Mouse (Mus musculus): ENCODE results near the gene Tcam1. TPM values are rescaled to one million over a fixed set of nuclear protein-coding genes. Genes with fewer than 3 reads are reported as not detected.

The Tcam1 gene
- polyA plus RNA-seq, 1 experiment from 2014 or later = 0.41 TPM

- Histone ChIP-seq H3K9ac (no peak overlapping the region), H3K27me3 (no peaks in the 10 kb centered on the region), H3K9me3 (no peaks in the 10 kb centered on the region), H3K36me3 (peaks cover 64% of the 10 kb centered on the region), H3K4me2 (peak overlapping the region; percentile 44), H3K4me3 (peak overlapping the region; percentile 26; the same call in 1 of the 2 replicates), H3K4me1 (peaks cover 43% of the 10 kb centered on the region), H3K27ac (peak overlapping the region; percentile 90; the same call in 1 of the 2 replicates)
- no peak for ATAC-seq (ENCODE audit: insufficient number of reproducible peaks, low FRiP score, low TSS enrichment, low read depth)
- WGBS = 84% methylated on average over 10 of the region's 10 CpGs
Observed at GRCm38 (mm10) chr11:106266431-106266830, 10.0 kb upstream of the Tcam1 start.

- H3K4me2 ChIP-seq = peak overlapping the region; percentile 44
- peaks cover 55% of the 10 kb centered on the region for H3K36me3 ChIP-seq
- WGBS = 43% methylated on average over 15 of the region's 15 CpGs
- no peak overlapping the region for H3K9ac ChIP-seq
- peaks cover 46% of the 10 kb centered on the region for H3K4me1 ChIP-seq
- peak overlapping the region; percentile 90 for H3K27ac ChIP-seq
- ATAC-seq (ENCODE audit: insufficient number of reproducible peaks, low FRiP score, low TSS enrichment, low read depth) = no peak
- H3K9me3 ChIP-seq = no peaks in the 10 kb centered on the region
- H3K27me3 ChIP-seq = no peaks in the 10 kb centered on the region
- H3K4me3 ChIP-seq = peak overlapping the region; percentile 26
Observed at GRCm38 (mm10) chr11:106267311-106267852, 9.1 kb upstream of the Tcam1 start.

- peak overlapping the region; percentile 44 for H3K4me2 ChIP-seq
- ATAC-seq (ENCODE audit: insufficient number of reproducible peaks, low FRiP score, low TSS enrichment, low read depth) = no peak
- H3K9me3 ChIP-seq = no peaks in the 10 kb centered on the region
- peaks cover 50% of the 10 kb centered on the region for H3K36me3 ChIP-seq
- no peaks in the 10 kb centered on the region for H3K27me3 ChIP-seq
- H3K4me1 ChIP-seq = peaks cover 46% of the 10 kb centered on the region
- peak overlapping the region; percentile 26 for H3K4me3 ChIP-seq
- WGBS = 31% methylated on average over 5 of the region's 5 CpGs
- H3K9ac ChIP-seq = no peak overlapping the region
- H3K27ac ChIP-seq = peak overlapping the region; percentile 90
Observed at GRCm38 (mm10) chr11:106267871-106268270, 8.6 kb upstream of the Tcam1 start.

- Histone ChIP-seq H3K4me1 (peaks cover 49% of the 10 kb centered on the region), H3K9me3 (no peaks in the 10 kb centered on the region), H3K27ac (peak overlapping the region; percentile 90), H3K27me3 (no peaks in the 10 kb centered on the region), H3K9ac (0 out of 2 replicates have a peak overlapping the region, but pooled peaks have one; percentile 14), H3K36me3 (peaks cover 44% of the 10 kb centered on the region), H3K4me2 (peak overlapping the region; percentile 44), H3K4me3 (peak overlapping the region; percentile 26)
- ATAC-seq (ENCODE audit: insufficient number of reproducible peaks, low FRiP score, low TSS enrichment, low read depth) = no peak
- WGBS = 10% methylated on average over 8 of the region's 8 CpGs
Observed at GRCm38 (mm10) chr11:106268326-106269059, 8.0 kb upstream of the Tcam1 start.

- H3K4me3 ChIP-seq = peak overlapping the region; percentile 26
- H3K4me2 ChIP-seq = peak overlapping the region; percentile 44
- no peaks in the 10 kb centered on the region for H3K27me3 ChIP-seq
- WGBS = 16% methylated on average over 3 of the region's 3 CpGs
- peaks cover 54% of the 10 kb centered on the region for H3K4me1 ChIP-seq
- H3K27ac ChIP-seq = peak overlapping the region; percentile 90
- H3K9ac ChIP-seq = no peak overlapping the region
- ATAC-seq (ENCODE audit: insufficient number of reproducible peaks, low FRiP score, low TSS enrichment, low read depth) = no peak
- H3K36me3 ChIP-seq = peaks cover 38% of the 10 kb centered on the region
- no peaks in the 10 kb centered on the region for H3K9me3 ChIP-seq
Observed at GRCm38 (mm10) chr11:106269060-106269431, 7.4 kb upstream of the Tcam1 start.

- peak overlapping the region; percentile 72 for H3K4me2 ChIP-seq
- H3K27me3 ChIP-seq = no peaks in the 10 kb centered on the region
- WGBS = 25% methylated on average over 5 of the region's 5 CpGs
- H3K4me1 ChIP-seq = peaks cover 75% of the 10 kb centered on the region
- H3K36me3 ChIP-seq = peaks cover 16% of the 10 kb centered on the region
- H3K4me3 ChIP-seq = peak overlapping the region; percentile 99
- peak overlapping the region; percentile 97 for H3K27ac ChIP-seq
- H3K9ac ChIP-seq = peak overlapping the region; percentile 99; the same call in 1 of the 2 replicates
- H3K9me3 ChIP-seq = no peaks in the 10 kb centered on the region
- ATAC-seq (ENCODE audit: insufficient number of reproducible peaks, low FRiP score, low TSS enrichment, low read depth) = no peak
Observed at GRCm38 (mm10) chr11:106271131-106271793, 5.2 kb upstream of the Tcam1 start.

GRCm38 (mm10) chr11:106271794-106272643 lies 4.5 kb upstream of the Tcam1 start:
- peaks cover 78% of the 10 kb centered on the region for H3K4me1 ChIP-seq
- H3K27ac ChIP-seq = peak overlapping the region; percentile 97
- H3K36me3 ChIP-seq = peaks cover 8% of the 10 kb centered on the region
- ATAC-seq (ENCODE audit: insufficient number of reproducible peaks, low FRiP score, low TSS enrichment, low read depth) = no peak
- H3K9me3 ChIP-seq = no peaks in the 10 kb centered on the region
- peak overlapping the region; percentile 99 for H3K9ac ChIP-seq
- peak overlapping the region; percentile 99 for H3K4me3 ChIP-seq
- H3K4me2 ChIP-seq = peak overlapping the region; percentile 72
- under 1% methylated on average over 41 of the region's 41 CpGs for WGBS
- no peaks in the 10 kb centered on the region for H3K27me3 ChIP-seq

GRCm38 (mm10) chr11:106272644-106273310 lies 3.7 kb upstream of the Tcam1 start, which contains the start of gene Smarcd2:
TSS of gene Smarcd2 (minus strand) at chr11:106272972.
- H3K4me3 ChIP-seq = peak within 1 kb of the TSS; percentile 99
- WGBS = under 1% methylated on average over 71 of the region's 72 CpGs
- H3K27ac ChIP-seq = peak within 1 kb of the TSS; percentile 97
- peak within 1 kb of the TSS; percentile 99 for H3K9ac ChIP-seq
- H3K4me2 ChIP-seq = peak within 1 kb of the TSS; percentile 72
- H3K4me1 ChIP-seq = peaks cover 71% of the 10 kb centered on the region
- 0 out of 2 replicates have a peak, but pooled peaks cover 4% of the 10 kb centered on the region for H3K36me3 ChIP-seq
- no peaks in the 10 kb centered on the region for H3K27me3 ChIP-seq
- ATAC-seq (ENCODE audit: insufficient number of reproducible peaks, low FRiP score, low TSS enrichment, low read depth) = peak; percentile 90
- H3K9me3 ChIP-seq = no peaks in the 10 kb centered on the region

- Histone ChIP-seq H3K4me2 (peak overlapping the region; percentile 72), H3K9ac (no peak overlapping the region), H3K4me3 (peak overlapping the region; percentile 99), H3K27me3 (no peaks in the 10 kb centered on the region), H3K9me3 (no peaks in the 10 kb centered on the region), H3K4me1 (peaks cover 65% of the 10 kb centered on the region), H3K36me3 (0 out of 2 replicates have a peak, but pooled peaks cover 4% of the 10 kb centered on the region), H3K27ac (peak overlapping the region; percentile 97)
- ATAC-seq (ENCODE audit: insufficient number of reproducible peaks, low FRiP score, low TSS enrichment, low read depth) = no peak
- WGBS = 9% methylated on average over 16 of the region's 16 CpGs
Observed at GRCm38 (mm10) chr11:106273311-106273684, 3.2 kb upstream of the Tcam1 start.

- peaks cover 60% of the 10 kb centered on the region for H3K4me1 ChIP-seq
- ATAC-seq (ENCODE audit: insufficient number of reproducible peaks, low FRiP score, low TSS enrichment, low read depth) = no peak
- peak overlapping the region; percentile 97 for H3K27ac ChIP-seq
- H3K27me3 ChIP-seq = no peaks in the 10 kb centered on the region
- H3K9ac ChIP-seq = no peak overlapping the region
- no peak overlapping the region for H3K4me3 ChIP-seq
- 0 out of 2 replicates have a peak, but pooled peaks cover 4% of the 10 kb centered on the region for H3K36me3 ChIP-seq
- peak overlapping the region; percentile 72; the same call in 1 of the 2 replicates for H3K4me2 ChIP-seq
- H3K9me3 ChIP-seq = no peaks in the 10 kb centered on the region
- 90% methylated on average over 6 of the region's 6 CpGs for WGBS
Observed at GRCm38 (mm10) chr11:106273811-106274210, 2.7 kb upstream of the Tcam1 start.

GRCm38 (mm10) chr11:106274374-106274773 lies 2.1 kb upstream of the Tcam1 start:
- Histone ChIP-seq H3K4me1 (peaks cover 55% of the 10 kb centered on the region), H3K4me2 (no peak overlapping the region), H3K27me3 (no peaks in the 10 kb centered on the region), H3K36me3 (0 out of 2 replicates have a peak, but pooled peaks cover 4% of the 10 kb centered on the region), H3K4me3 (no peak overlapping the region), H3K9ac (no peak overlapping the region), H3K27ac (peak overlapping the region; percentile 97), H3K9me3 (no peaks in the 10 kb centered on the region)
- WGBS = 79% methylated on average over 1 of the region's 1 CpGs
- ATAC-seq (ENCODE audit: insufficient number of reproducible peaks, low FRiP score, low TSS enrichment, low read depth) = no peak
